Mouse (Mus musculus) Muller cell, postnatal 12 days (primary cell): ENCODE measurements around the gene Olfr1230.

Experiments used
- DNase-seq: peaks from one replicate; pipeline ENCODE4 v3.0.0-alpha.2; 2015; ENCODE audit errors: inconsistent ontology term

Olfr1230 gene

GRCm38 (mm10) chr2:89297168-89297567 lies at the start of gene Olfr1230:
Olfr1230 (minus strand) TSS chr2:89297268.
- DNase-seq, result no peak

DNA sequence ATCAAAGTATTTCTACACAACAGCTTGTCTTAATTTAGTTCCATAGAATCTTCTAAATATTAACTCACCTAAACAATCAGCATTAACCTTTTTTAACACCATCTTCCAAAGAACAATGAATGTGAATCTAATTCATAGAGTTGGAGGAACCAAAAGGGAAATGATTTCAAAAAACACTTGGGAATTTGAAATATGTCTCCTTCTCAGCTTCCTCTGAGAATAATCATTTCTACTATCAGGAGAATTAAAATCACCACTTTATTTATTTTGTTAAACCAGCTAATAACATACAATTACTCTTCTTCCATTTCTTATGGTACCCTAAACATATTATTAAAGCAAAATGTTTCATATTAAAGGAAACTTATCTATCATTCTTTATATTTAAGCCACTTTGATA lies 45.2 kb upstream of the Olfr1230 start, which contains the start of gene Olfr1233:
Olfr1233 (minus strand) TSS at position 101 of the 400 bp plus-strand sequence.
- no peak for DNase-seq

GRCm38 (mm10) chr2:89329575-89329974 lies 32.5 kb upstream of the Olfr1230 start, which contains the start of gene Olfr1232:
Olfr1232 (minus strand) TSS chr2:89329675.
- no peak for DNase-seq

DNA sequence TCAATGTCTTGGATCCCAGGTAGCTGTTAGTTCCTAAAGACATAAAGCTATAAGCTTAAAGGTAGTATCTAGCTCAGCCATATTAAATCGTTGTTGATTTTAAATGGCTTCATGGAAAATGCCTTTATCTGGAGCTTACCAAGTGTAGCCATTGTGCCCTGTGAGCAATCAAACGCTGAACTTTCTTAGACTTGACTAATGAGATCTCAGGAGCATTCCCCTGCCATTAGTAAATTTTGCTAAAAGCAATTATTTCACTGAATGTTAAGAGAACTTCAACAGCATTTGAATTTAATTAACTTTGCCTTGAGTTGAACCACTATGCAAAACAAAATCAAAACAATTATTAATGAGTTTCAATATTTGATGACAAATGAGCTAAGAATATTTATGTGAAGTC lies 9.9 kb upstream of the Olfr1230 start, which contains the start of gene Olfr1231:
Olfr1231 (minus strand) TSS at position 101 of the 400 bp plus-strand sequence.
- DNase-seq, result no peak

DNA sequence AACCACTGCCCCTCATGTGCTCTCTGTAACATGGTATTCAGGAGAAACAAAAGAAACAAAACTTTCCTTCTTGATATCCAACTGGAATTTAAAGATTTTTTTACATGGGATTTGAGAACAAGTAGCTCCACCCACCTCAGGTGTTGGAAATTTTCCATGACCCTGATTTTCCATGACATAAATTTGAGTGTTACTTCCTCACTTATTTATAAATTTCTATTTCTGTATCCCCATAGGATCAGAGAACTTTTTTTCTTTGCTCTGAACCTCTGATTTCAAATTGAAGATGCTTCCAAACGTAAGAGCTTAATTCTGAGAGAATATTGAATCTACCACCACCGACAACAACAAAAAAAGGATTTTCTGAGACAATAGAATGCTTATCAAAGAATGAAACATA lies 9.2 kb downstream of the Olfr1230 start, which contains the start of gene Olfr1229:
Olfr1229 (minus strand) TSS at position 101 of the 400 bp plus-strand sequence.
- no peak for DNase-seq

- DNase-seq, result no peak
Measured at GRCm38 (mm10) chr2:89253962-89254361, 43.1 kb downstream of the Olfr1230 start, which contains the start of gene Olfr1228. Olfr1228 (minus strand) TSS chr2:89254062.
